Mouse (Mus musculus) stomach, embryonic 15.5 days (tissue): ENCODE measurements around the gene Pnpla5. TPM values are rescaled to one million over a fixed set of nuclear protein-coding genes. Genes with fewer than 3 reads are reported as not detected.
A peak's percentile ranks its signal among the peaks of the same experiment; 100 is the strongest.

Experiments used
- ATAC-seq: fragments of 200-750 bp; cut with Nextera tagmentation; 2 replicates; pipeline ENCODE4 v1.8.0; 2017; ENCODE audit warnings: low read depth, moderate number of reproducible peaks, moderate TSS enrichment; ENCODE audit not compliant: insufficient read depth, low FRiP score
- H3K27ac ChIP-seq: fragments of 300-500 bp; sonication (generic); 2 replicates; pipeline ENCODE4 v1.5.1; 2015; ENCODE audit warnings: mild to moderate bottlenecking, inconsistent platforms
- H3K27me3 ChIP-seq: fragments of 300-500 bp; sonication (generic); replicated peaks from 2 replicates; pipeline ENCODE4 v1.6.1; 2015; ENCODE audit warnings: inconsistent platforms
- H3K36me3 ChIP-seq: fragments of 300-500 bp; sonication (generic); 2 replicates; pipeline ENCODE4 v1.6.1; 2015; ENCODE audit warnings: inconsistent platforms
- H3K4me1 ChIP-seq: fragments of 300-500 bp; sonication (generic); 2 replicates; pipeline ENCODE4 v1.6.1; 2015; ENCODE audit warnings: inconsistent platforms
- H3K4me2 ChIP-seq: fragments of 300-500 bp; sonication (generic); 2 replicates; pipeline ENCODE4 v1.6.1; 2015; ENCODE audit warnings: mild to moderate bottlenecking, inconsistent platforms
- H3K4me3 ChIP-seq: fragments of 300-500 bp; sonication (generic); replicated peaks from 2 replicates; pipeline ENCODE4 v1.5.1; 2015; ENCODE audit warnings: inconsistent platforms
- H3K9ac ChIP-seq: fragments of 300-500 bp; sonication (generic); 2 replicates; pipeline ENCODE4 v1.6.1; 2015; ENCODE audit warnings: inconsistent platforms
- H3K9me3 ChIP-seq: fragments of 300-500 bp; sonication (generic); 2 replicates; pipeline ENCODE4 v1.6.1; 2016; ENCODE audit warnings: inconsistent platforms
- WGBS: fragments of 180-500 bp; shearing (Covaris S2); methylation state at CpG from one replicate; pipeline ENCODE4 v1.1.7; 2015; 5-methylcytosine and 5-hydroxymethylcytosine counted together
- polyA plus RNA-seq: library from polyadenylated mRNA; unstranded; fragments of >200 nt; fragmentation: Nextera tagmentation; extraction: Ambion mirVana; gene quantifications from 2 replicates; pipeline ENCODE4 v1.2.1, GENCODE M21; 2015

The Pnpla5 gene
- polyA plus RNA-seq, 1 experiment from 2014 or later = not detected

- Histone ChIP-seq H3K9ac (no peak overlapping the region), H3K4me3 (no peak overlapping the region), H3K4me1 (no peaks in the 10 kb centered on the region), H3K4me2 (no peak overlapping the region), H3K27me3 (no peaks in the 10 kb centered on the region), H3K27ac (no peak overlapping the region), H3K9me3 (no peaks in the 10 kb centered on the region), H3K36me3 (no peaks in the 10 kb centered on the region)
- ATAC-seq = no peak
- WGBS = 78% methylated on average over 13 of the region's 13 CpGs
Observed at GRCm38 (mm10) chr15:84078667-84079066, 44.3 kb downstream of the Pnpla5 start.

GRCm38 (mm10) chr15:84077151-84077550, 45.8 kb downstream of the Pnpla5 start:
- no peaks in the 10 kb centered on the region for H3K36me3 ChIP-seq
- no peak overlapping the region for H3K4me2 ChIP-seq
- no peaks in the 10 kb centered on the region for H3K27me3 ChIP-seq
- no peak overlapping the region for H3K9ac ChIP-seq
- H3K4me1 ChIP-seq = no peaks in the 10 kb centered on the region
- H3K4me3 ChIP-seq = no peak overlapping the region
- H3K27ac ChIP-seq = no peak overlapping the region
- H3K9me3 ChIP-seq = no peaks in the 10 kb centered on the region
- no peak for ATAC-seq
- WGBS = 67% methylated on average over 17 of the region's 17 CpGs

GRCm38 (mm10) chr15:84074705-84075185, 48.2 kb downstream of the Pnpla5 start:
- Histone ChIP-seq H3K27ac (no peak overlapping the region), H3K4me2 (peak overlapping the region; percentile 30; the same call in 1 of the 2 replicates), H3K27me3 (peaks cover 16% of the 10 kb centered on the region; the same call in 1 of the 2 replicates), H3K9me3 (no peaks in the 10 kb centered on the region), H3K36me3 (no peaks in the 10 kb centered on the region), H3K4me1 (peaks cover 4% of the 10 kb centered on the region; the same call in 1 of the 2 replicates), H3K4me3 (no peak overlapping the region), H3K9ac (no peak overlapping the region)
- no peak for ATAC-seq
- WGBS = 19% methylated on average over 17 of the region's 17 CpGs

GRCm38 (mm10) chr15:84073911-84074704, 48.9 kb downstream of the Pnpla5 start:
- H3K27me3 ChIP-seq = peaks cover 21% of the 10 kb centered on the region; the same call in 1 of the 2 replicates
- 0 out of 2 replicates have a peak, but pooled peaks have one; percentile 19 for ATAC-seq
- 10% methylated on average over 13 of the region's 15 CpGs for WGBS
- peaks cover 5% of the 10 kb centered on the region; the same call in 1 of the 2 replicates for H3K4me1 ChIP-seq
- no peak overlapping the region for H3K9ac ChIP-seq
- no peak overlapping the region for H3K27ac ChIP-seq
- H3K4me3 ChIP-seq = no peak overlapping the region
- no peaks in the 10 kb centered on the region for H3K9me3 ChIP-seq
- no peaks in the 10 kb centered on the region for H3K36me3 ChIP-seq
- H3K4me2 ChIP-seq = peak overlapping the region; percentile 30; the same call in 1 of the 2 replicates

GRCm38 (mm10) chr15:84073058-84073457, 49.9 kb downstream of the Pnpla5 start:
- Histone ChIP-seq H3K4me3 (no peak overlapping the region), H3K4me1 (peaks cover 5% of the 10 kb centered on the region; the same call in 1 of the 2 replicates), H3K36me3 (no peaks in the 10 kb centered on the region), H3K27me3 (peaks cover 27% of the 10 kb centered on the region; the same call in 1 of the 2 replicates), H3K9ac (no peak overlapping the region), H3K9me3 (no peaks in the 10 kb centered on the region), H3K27ac (no peak overlapping the region), H3K4me2 (no peak overlapping the region)
- WGBS = 26% methylated on average over 8 of the region's 8 CpGs
- ATAC-seq = no peak

GRCm38 (mm10) chr15:84072226-84072625, 50.7 kb downstream of the Pnpla5 start:
- H3K27me3 ChIP-seq = peaks cover 27% of the 10 kb centered on the region; the same call in 1 of the 2 replicates
- 35% methylated on average over 7 of the region's 7 CpGs for WGBS
- peaks cover 5% of the 10 kb centered on the region; the same call in 1 of the 2 replicates for H3K4me1 ChIP-seq
- no peak overlapping the region for H3K4me2 ChIP-seq
- H3K4me3 ChIP-seq = no peak overlapping the region
- ATAC-seq = no peak
- H3K27ac ChIP-seq = no peak overlapping the region
- H3K9me3 ChIP-seq = no peaks in the 10 kb centered on the region
- no peak overlapping the region for H3K9ac ChIP-seq
- no peaks in the 10 kb centered on the region for H3K36me3 ChIP-seq

- Histone ChIP-seq H3K4me2 (peak overlapping the region; percentile 30), H3K27me3 (peaks cover 27% of the 10 kb centered on the region), H3K9me3 (no peaks in the 10 kb centered on the region), H3K36me3 (no peaks in the 10 kb centered on the region), H3K4me3 (no peak overlapping the region), H3K4me1 (peaks cover 5% of the 10 kb centered on the region; the same call in 1 of the 2 replicates), H3K27ac (no peak overlapping the region), H3K9ac (no peak overlapping the region)
- no peak for ATAC-seq
- 4% methylated on average over 13 of the region's 13 CpGs for WGBS
Observed at GRCm38 (mm10) chr15:84070116-84070676, 52.8 kb downstream of the Pnpla5 start.

- Histone ChIP-seq H3K4me1 (peaks cover 5% of the 10 kb centered on the region; the same call in 1 of the 2 replicates), H3K36me3 (no peaks in the 10 kb centered on the region), H3K4me2 (peak overlapping the region; percentile 30), H3K4me3 (no peak overlapping the region), H3K27me3 (peaks cover 27% of the 10 kb centered on the region), H3K9ac (no peak overlapping the region), H3K9me3 (no peaks in the 10 kb centered on the region), H3K27ac (no peak overlapping the region)
- 8% methylated on average over 16 of the region's 16 CpGs for WGBS
- no peak for ATAC-seq
Observed at GRCm38 (mm10) chr15:84069455-84070050, 53.4 kb downstream of the Pnpla5 start.

GRCm38 (mm10) chr15:84065701-84066100, 57.3 kb downstream of the Pnpla5 start:
- no peak for ATAC-seq
- H3K9me3 ChIP-seq = no peaks in the 10 kb centered on the region
- H3K36me3 ChIP-seq = no peaks in the 10 kb centered on the region
- H3K27me3 ChIP-seq = peaks cover 20% of the 10 kb centered on the region
- no peak overlapping the region for H3K27ac ChIP-seq
- H3K4me2 ChIP-seq = no peak overlapping the region
- H3K9ac ChIP-seq = no peak overlapping the region
- H3K4me1 ChIP-seq = peaks cover 5% of the 10 kb centered on the region; the same call in 1 of the 2 replicates
- no peak overlapping the region for H3K4me3 ChIP-seq
- 65% methylated on average over 4 of the region's 4 CpGs for WGBS

- H3K27me3 ChIP-seq = peaks cover 14% of the 10 kb centered on the region; the same call in 1 of the 2 replicates
- H3K27ac ChIP-seq = no peak within 1 kb of the TSS
- 2% methylated on average over 28 of the region's 29 CpGs for WGBS
- no peak for ATAC-seq
- peaks cover 5% of the 10 kb centered on the region; the same call in 1 of the 2 replicates for H3K4me1 ChIP-seq
- no peaks in the 10 kb centered on the region for H3K36me3 ChIP-seq
- no peaks in the 10 kb centered on the region for H3K9me3 ChIP-seq
- H3K4me2 ChIP-seq = peak within 1 kb of the TSS; percentile 50
- peak within 1 kb of the TSS; percentile 19; the same call in 1 of the 2 replicates for H3K4me3 ChIP-seq
- H3K9ac ChIP-seq = no peak within 1 kb of the TSS
Observed at GRCm38 (mm10) chr15:84065140-84065539, 57.8 kb downstream of the Pnpla5 start, which contains the start of gene Efcab6. Gene Efcab6, minus strand, starts transcription at chr15:84065379.
